Mouse (Mus musculus) gastrocnemius, adult 8-10 months (tissue): Measurements from ENCODE around the gene Gm20388. TPM values are rescaled to one million over a fixed set of nuclear protein-coding genes. Genes with fewer than 3 reads are reported as not detected.

ENCODE experiments used
- DNase-seq, 2 experiments: peaks; one replicate each; pipeline ENCODE4 v3.0.0; 2022; ENCODE audit warnings: low spot score in 2 of 2
- total RNA-seq, 4 experiments: library from RNA; stranded (reverse); gene quantifications; 2 replicates each; pipeline ENCODE4 v1.2.4; 2022

Gene Gm20388
- total RNA-seq, 4 experiments from 2014 or later: 4.4 to 20.0 (median 7.9) TPM; not detected in 1

DNA sequence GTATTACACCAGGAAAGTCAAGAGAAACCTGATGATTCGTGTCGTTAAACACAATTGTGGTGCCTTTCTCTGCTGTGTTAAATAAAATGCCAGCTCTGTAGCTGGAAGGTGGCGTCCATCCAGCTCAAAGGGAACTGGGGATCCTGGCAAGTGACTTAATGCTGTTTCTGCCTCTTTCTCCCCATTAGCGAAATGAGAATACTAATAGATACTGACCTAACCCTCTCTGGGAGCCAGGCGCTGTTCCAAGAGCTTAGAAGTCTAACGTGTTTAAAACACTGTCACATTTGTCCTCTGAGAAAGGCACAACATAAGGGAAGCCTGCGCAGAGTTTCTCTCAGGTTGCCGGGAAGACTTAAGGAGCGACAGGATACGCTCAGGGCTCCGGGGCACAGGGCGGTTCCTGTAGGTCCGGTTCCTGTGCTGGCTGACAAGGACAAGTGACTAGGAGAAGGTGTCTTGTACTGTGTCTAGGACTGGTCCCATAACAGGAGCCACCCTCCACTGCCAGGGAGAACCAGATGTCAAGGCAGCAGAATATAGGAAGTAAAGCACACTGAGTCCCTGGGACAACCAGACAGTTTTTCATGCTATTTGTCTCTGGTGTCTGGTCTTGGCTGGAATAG lies 3819.3 kb downstream of the Gm20388 start:
- no peak for DNase-seq

DNA sequence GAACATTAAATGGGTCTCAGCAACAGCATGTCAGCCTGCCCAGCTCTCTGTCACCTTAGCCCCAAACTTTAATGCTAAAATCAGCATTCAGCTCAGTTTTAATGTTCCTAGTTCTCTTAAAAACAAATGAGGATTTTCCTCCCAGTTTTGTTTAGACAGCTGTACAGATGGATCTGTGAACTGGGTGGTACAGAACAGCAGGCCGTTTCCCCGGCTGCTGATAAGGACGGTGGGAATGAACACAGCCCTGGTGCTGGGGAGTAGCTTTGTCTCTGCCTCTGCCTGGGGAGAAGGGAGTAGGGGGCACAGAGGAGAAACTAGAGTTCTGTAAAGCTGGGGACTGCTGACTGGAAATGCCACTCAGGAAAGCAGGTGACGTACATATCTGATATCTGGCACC lies 3821.7 kb downstream of the Gm20388 start:
- DNase-seq: no peak

DNA sequence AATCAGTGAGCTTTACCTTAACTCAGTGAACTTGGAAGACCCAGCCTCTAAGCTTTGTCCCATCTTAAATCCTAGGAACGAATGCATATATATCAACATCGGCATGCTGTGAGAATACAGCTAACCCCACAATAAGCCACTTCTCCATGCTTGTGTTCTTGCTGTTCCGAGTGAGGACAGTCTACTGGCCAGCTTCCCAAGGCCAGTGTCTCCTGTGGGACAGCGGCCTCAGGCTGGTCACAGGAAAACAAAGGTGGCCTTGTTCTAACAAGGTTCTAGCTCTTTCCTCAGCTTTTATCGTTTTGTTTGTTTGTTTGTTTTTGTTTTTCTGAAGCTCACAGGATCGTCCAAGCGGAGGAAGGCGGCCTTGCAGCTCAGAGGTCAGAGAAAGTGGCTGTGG lies 3823.8 kb downstream of the Gm20388 start:
- DNase-seq: no peak

DNA sequence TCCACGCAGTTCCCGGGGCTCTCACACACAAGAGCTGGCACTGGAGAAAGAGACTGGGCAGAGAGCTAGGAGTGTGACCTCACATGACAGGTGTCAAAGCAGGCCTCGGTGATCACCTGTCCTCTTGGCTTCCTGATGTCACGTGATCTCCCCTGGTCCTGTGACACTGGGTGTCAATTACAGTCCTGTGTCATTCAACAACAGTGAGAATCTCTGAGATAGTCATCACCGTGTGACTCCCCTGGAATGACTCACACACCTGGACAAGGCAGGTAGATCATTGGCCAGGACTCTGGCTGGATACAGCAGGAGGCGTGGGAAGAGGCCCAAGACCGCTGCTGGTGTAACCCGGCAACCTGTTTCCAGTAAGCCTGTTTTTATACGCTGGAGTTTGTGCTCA lies 3826.3 kb downstream of the Gm20388 start:
- peak in 1 of 2 experiments; percentile 17 for DNase-seq

DNA sequence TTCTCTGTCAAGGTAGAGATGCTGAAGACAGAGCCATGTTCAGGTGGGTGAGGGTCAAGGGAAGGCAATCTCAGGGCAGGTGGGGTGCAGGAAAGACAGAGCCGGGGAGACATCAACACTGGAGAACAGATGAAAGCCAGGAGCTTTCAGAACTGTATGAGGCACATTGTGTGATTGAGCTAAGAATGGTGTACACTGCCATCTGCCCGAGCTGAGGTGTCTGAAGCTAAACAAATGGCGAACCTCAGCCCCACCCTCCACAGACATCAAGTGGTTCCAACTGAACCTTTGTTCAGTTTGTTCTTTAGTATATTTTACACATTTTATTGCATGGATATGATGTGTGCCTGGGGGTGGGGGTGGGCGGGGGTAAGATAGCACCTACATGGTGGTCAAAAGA lies 3829.6 kb downstream of the Gm20388 start:
- DNase-seq: no peak

DNA sequence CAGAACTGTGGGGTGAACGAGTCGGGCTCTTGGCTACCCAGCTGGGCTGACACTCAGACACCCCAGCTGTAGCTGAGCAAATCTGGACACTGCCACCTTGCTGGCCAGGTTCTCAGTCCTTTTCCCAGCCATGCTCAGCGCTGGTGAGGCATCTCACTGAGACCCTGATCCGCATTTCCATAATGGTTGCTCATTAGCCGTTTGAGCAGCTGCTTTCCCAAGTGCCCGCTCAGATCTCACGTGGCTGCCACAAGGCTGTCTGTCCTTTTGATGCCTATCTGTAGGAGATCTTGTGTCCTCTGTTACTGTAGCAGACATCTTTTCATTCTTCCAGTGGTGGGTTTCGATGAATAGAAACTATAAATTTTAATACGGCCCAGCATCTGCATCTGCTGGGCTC lies 3830.6 kb downstream of the Gm20388 start:
- no peak for DNase-seq

DNA sequence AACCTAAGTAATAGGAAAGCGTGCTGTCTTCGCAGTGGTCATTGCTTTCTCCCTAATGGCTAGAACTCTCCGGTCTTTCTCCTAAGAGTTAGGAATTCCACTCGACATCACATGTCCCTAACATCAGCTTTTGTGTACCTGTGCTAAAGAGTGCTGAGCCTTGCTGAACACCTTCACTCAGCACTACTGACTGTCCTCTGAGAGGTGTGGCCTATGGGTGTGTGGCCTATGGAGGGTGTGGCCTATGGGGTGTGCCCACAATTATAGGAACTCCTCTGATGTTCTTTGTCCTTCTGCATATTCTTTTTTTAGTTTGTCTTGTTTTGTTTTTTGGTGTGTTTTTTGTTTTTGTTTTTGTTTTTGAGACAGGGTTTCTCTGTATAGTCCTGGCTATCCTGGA lies 3835.8 kb downstream of the Gm20388 start:
- DNase-seq: no peak

DNA sequence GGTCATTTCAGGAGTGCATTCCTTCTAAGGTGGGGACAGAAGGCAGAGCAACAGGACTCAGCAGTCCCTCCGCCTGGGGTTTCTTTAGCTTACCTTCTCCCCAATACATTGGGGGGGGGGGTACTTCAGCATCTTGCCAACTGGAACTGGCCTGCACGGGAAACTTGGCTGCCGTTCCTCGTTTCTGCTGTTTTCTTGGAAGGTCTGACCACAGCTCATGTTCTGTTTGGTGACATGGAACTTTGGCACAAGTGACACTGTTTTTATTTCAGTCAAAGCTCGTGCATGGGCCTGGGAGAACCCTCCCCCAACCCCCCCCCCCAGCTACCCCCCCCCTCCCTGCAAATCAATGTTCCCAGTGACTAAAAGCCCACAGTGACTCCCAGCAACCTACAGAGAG lies 3837.1 kb downstream of the Gm20388 start:
- no peak for DNase-seq

DNA sequence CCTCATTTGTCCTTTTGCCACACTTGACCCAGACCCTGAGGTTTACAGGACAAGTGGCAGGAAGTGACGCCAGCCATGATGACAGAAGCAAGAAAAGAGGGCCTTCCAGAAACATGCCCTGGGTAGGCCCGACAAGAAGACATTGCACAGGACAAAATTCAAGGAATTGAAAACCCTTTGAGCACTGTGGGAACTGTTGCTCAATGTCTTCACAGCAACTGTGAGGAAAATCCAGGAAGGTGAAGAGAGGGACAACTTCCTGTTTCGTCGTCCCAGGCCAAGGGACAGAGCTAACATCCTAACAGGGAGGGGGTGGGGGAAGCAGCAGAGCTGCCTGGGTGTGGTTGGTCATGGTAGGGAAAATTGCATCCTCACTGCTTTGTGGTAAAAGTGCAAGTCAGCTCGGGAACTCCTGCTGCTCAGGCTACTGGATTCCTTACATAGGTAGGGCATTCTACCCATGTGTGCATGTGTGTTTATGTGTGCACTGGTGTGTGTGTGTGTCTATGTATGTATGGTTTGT lies 3839.6 kb downstream of the Gm20388 start:
- no peak for DNase-seq

DNA sequence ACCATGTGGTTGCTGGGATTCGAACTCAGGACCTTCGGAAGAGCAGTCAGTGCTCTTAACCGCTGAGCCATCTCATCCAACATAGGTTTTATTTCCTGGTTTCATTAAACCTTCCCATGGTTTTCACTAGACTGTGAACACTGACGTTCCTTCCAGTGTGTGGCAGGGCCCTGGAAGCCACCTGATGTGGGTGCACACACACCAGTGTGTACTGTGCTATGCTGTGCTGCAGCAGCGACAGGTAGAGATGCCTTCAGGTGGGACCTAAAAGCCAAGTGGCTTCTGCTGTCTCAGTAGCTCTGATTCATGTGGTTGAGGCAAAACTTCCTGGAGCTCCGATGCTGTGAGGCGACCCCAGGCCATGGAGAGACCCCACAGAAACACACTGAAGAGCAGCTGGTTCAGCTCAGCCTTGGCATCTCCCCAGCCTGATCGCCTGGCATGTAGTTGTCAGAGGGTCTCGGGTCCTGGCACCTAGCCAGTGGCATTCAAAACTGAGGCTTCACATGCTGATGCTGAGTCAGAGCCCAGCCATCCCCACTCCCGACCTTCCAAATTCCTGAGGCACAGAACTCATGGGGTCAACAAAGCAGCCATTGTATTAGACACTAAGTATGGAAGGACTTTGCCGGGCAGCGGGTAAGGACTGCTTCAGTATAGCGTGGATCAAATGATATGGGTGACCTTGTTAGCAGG lies 3842.3 kb downstream of the Gm20388 start:
- no peak for DNase-seq

DNA sequence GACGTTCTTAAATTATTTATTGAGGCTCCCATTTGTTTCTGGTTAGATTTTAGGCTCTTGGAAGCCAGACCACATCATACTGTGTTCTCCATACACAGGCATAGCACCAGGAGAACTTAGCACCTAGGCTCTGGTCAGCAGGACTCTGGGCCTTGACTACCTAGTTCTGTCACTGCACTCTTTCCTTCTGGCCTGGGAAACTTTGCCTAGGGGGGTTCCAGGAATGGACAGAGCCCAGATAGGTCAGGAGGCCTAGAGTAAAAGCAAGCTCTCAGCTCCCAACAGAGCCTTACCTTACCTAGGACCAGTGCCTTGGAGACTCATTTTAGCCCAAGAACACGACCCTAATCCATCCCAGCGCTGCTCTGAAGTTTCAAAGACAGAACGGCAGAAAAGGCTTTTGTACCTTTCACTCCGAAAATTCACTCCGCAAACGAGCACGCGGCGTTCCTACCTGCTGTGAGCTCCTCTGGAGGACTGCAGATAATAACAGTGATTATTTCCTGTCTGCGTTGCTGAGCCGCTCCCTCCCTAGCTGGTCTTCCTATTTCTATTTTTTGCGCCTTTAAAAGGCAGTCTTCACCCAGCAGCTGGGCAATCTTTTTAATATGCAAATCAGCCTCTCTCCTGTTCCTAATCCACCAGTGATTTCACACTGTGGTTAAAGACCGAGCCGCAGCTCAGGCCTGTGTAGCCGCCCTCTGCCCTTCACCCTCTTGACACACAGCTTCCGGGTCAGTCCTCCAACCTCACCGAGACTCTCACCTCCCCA lies 3843.1 kb downstream of the Gm20388 start:
- no peak for DNase-seq

DNA sequence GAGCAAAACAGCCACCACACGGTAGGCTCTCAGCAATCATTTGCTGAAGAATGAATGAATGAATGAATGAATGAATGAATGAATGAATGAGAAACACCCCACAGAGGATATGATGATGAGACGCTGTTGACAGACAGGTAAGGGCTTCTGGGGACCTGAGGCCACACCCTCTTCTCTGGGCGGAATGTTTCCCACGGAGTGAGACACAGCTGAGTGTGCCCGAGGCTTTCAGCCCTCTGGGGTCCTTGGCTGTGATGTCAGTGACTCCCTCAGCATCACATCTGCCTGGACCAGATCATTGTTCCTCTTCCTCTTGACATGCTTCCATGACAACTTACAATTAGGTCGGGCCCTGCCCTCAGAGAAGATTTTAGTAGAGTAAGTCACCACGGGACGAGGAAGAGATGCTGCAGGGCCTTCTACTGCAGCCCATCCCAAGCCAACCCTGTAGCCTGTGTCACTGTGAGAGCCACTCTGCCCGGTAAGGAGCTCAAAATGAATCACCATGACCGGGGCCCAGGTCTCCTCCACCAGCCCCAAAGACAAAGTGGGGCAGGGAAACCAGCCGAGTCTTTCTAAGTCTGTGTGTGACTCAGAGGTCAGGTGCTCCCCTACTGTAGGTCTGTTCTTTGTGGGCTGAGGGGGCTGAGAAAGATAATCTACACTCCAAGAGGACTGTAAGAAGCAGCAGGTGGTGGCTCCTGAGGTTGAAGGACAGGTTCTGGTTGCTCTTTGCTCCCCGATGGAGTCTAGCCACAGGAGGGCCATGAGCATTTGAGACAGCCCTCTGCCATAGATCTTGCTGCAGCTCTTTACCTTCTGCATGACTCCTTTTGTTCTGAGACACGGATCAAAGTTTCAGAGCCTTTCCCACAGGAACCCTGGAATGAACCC lies 3844.1 kb downstream of the Gm20388 start:
- DNase-seq: no peak

DNA sequence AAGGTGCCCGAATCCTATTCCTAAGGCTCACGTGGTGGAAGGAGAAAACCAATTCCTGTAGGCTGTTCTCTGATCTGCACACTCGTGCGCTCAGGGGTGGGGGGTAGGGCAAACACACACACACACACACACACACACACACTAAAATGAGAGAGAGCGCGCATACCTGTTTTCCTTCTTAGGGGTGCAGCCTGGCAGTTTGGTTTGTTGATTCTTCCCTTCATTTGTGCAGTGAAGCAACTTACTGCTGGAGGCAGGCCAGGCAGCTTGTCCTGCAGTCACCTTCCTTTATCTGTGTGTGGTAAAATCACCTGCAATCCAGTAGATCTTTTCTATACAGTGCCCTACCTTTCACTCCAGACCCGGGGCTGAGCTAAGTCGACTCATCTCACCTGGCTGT lies 3846.3 kb downstream of the Gm20388 start:
- no peak for DNase-seq

DNA sequence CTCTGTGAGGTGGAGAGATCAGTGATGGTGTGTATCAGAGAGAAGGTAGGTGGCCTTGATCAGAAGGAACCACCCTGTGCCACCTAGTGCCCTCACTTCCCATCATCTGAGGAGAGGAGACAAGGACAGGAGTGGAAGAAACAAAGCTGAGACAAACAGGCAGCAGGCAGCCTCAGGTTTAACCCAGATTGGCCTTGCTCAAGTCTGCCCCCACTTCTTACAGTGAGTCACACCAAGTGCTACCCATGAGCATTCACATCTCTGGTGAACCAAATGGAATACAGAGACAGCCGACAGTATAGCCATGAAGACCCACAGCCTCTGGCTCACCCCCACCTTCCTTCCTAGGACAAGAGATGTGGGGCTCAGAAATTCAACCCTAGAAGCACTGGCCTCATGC lies 3848.3 kb downstream of the Gm20388 start:
- DNase-seq: no peak

DNA sequence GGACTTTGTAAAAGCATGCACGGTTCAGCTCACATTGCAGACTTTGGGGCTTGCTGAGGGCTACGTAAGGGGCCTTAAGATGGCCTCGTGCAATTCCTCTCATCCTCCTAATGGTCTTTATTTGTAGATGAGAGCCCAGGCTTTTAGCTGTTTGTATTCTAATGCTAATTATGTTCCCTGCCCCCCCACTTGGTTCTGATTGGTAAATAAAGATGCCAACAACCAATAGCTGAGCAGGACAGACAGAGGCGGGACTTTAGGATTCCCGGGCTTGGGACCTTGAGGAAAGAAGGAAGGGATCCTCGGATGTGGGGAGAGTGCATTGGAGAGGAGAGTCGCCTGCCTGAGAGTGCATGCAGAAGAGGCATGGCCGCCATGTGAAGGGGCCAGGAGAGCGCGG lies 3849.3 kb downstream of the Gm20388 start:
- no peak for DNase-seq

DNA sequence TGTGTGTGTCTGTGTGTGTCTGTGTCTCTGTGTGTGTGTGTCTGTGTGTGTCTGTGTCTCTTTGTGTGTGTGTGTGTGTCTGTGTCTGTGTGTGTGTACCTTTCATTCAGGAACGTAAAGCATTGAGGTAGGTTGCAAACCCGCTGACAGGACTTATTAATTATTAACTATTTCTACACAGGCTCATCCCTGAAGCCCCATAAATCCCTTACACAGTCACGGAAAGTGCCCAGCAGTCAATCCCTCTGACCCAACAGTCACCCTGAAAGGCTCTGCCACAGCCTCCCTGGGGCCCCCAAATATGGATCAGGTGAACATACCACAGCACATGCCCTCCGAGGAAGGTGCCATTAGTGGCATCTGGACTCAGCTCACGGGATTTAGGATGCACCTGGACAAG lies 3849.9 kb downstream of the Gm20388 start:
- DNase-seq: no peak

DNA sequence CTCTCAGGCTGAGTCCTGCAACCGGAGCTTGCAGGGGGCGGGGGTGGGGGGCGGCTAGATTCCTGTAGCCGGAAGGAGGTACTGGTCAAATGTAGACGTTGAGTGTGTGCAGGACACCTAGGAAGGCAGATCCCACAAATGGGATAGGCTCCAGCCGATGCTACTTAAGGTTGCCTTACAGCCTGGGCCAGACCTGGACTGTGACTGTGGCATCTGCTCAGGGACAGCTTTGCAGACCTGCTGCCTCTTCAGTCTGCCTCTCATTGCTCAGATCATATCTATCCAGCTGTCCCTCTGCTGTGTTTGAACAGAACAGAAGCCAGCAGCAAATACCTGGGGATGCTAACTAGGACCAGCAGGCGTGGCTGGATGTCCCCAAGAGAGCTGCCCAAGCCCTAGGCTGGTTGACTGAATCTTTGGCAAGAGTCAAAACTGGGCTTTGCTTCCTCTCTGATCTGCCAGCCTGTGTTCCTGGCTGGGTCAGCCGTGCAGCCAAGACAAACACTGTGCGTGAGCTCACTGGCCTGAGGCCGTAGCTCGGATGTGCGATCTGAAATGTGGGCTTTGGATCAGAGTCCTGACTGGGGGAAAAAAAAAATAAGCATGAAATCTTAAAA lies 3850.7 kb downstream of the Gm20388 start:
- peak in 1 of 2 experiments; percentile 15 for DNase-seq

DNA sequence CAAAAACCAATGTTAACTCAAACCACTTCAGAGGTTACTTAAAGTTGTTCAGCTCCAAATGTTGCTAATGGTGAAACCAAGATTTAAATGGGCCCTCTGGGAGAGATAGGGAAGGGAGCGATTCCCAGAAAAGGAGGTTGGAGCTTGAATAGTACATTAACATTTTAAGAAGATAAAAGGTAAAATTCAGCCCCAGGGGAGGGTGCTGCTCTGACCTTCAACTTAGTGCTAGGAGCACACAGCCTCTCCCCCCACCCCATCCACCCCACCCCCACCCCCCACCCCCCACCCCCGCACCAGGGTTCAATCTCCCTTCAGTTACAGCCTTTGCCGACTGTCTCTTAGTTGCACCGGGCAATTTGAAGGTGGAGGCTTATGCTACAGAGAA lies 3851.2 kb downstream of the Gm20388 start:
- no peak for DNase-seq

DNA sequence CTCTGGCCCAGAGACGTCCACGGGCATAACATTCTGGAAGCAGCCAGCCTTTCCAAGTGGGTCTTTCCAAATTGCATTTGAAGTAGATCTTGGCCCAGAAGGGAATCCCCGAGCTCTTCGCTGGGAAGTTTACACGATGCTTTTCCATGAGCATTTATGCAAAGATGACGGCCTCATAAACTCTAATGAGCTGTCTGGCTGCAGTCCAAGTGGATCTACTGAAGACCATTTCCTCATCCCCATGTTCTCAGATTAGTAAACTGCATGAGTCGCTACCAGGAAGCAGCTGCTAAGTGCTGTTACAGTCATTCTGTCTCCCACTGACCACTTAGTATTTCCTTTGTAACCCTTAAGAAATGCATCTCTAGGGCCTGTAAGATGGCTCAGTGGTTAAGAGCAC lies 3852.7 kb downstream of the Gm20388 start:
- no peak for DNase-seq

DNA sequence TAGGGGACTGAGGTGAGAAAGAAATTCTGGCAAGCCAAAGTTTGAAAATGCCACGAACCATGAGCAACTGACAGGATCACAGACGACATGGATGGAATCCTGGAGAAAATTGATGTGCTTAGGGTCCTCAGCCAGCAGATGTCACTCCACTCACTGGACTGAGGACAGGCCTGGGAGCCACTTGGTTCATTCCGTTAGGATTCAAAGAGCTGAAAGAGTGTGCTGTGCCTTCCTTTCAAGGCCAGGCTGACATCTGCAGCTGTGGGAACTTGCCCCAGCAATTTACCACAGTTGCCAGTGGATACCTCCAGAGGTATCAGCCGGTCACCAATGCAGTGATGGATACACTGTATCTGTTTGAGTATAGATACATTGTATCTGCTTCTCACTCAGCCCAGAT lies 3854.0 kb downstream of the Gm20388 start:
- no peak for DNase-seq

DNA sequence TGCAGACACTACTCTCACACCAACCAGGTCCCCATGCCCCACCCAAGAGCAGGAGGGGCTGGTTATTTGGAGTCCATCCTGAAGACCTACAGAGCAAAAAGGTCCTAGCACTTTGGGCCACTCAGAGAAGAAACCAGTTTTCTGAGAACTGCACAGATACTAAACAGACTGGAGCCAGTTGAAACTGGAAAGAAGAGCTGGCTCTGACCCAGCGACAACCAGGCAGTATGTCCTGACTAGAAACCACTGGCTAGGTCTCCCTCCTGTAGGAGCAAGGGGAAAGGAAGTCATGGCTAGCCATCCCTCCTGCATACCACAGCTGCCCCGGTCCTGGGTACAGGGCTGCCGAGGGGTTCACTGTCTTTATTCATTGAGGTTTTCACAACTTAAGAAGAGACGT lies 3855.9 kb downstream of the Gm20388 start:
- no peak for DNase-seq
